Mouse (Mus musculus) MEL (cell line): ENCODE measurements around the gene Igf1r. TPM values are rescaled to one million over a fixed set of nuclear protein-coding genes. Genes with fewer than 3 reads are reported as not detected.

Experiments used
- polyA plus RNA-seq, 2 experiments: library from polyadenylated mRNA; stranded (reverse) in 1 of 2; unstranded in 1 of 2; fragments of >175 nt in 1 of 2; fragments of >200 nt in 1 of 2; gene quantifications; 2 replicates each; pipeline versions ENCODE4 v1.2.1 to v1.2.4; 2012; ENCODE audit warnings: low replicate concordance in 2 of 2, low read depth in 1 of 2; ENCODE audit not compliant: insufficient read length in 2 of 2, insufficient read depth in 1 of 2, missing spikeins in 1 of 2
- total RNA-seq: library from RNA; depleted of rRNA; stranded (reverse); fragments of 300-350 nt; gene quantifications from 2 replicates; pipeline ENCODE4 v1.2.3, GENCODE M21; 2012; rRNA removed

Gene Igf1r
- total and polyA plus RNA-seq, 3 experiments: 11.8 to 11.9 TPM; not detected in 1

Other genes with a start within 250 kb of the Igf1r start
- not detected in 2 replicates for gene Synm, start 193.1 kb upstream of the Igf1r start, total RNA-seq
- under 1 TPM in 1 of 2 experiments, not detected in 1; 0.01 TPM for gene Synm, start 193.1 kb upstream of the Igf1r start, polyA plus RNA-seq